Mouse (Mus musculus) heart, embryonic 16.5 days (tissue): ENCODE measurements around the gene Pim1. TPM values are rescaled to one million over a fixed set of nuclear protein-coding genes. Genes with fewer than 3 reads are reported as not detected.

Experiments used
- ATAC-seq: fragments of 200-750 bp; cut with Nextera tagmentation; replicated peaks from 2 replicates; pipeline ENCODE4 v1.8.0; 2017; ENCODE audit warnings: moderate number of reproducible peaks; ENCODE audit not compliant: insufficient read depth, low FRiP score; ENCODE audit errors: extremely low read depth
- H3K27ac ChIP-seq: fragments of 300-500 bp; sonication (generic); 2 replicates; pipeline ENCODE4 v1.5.1; 2014; ENCODE audit warnings: mild to moderate bottlenecking, low read length, control low read depth, moderate library complexity
- H3K27me3 ChIP-seq: fragments of 300-500 bp; sonication (generic); 2 replicates; pipeline ENCODE4 v1.6.1; 2014; ENCODE audit warnings: low read length, mixed read lengths; ENCODE audit not compliant: control insufficient read depth, insufficient read depth
- H3K36me3 ChIP-seq: fragments of 300-500 bp; sonication (generic); 2 replicates; pipeline ENCODE4 v1.6.1; 2014; ENCODE audit not compliant: control insufficient read depth, insufficient read depth
- H3K4me1 ChIP-seq: fragments of 300-500 bp; sonication (generic); 2 replicates; pipeline ENCODE4 v1.6.1; 2014; ENCODE audit warnings: low read length, mixed read lengths; ENCODE audit not compliant: control insufficient read depth, insufficient read depth
- H3K4me2 ChIP-seq: fragments of 300-500 bp; sonication (generic); 2 replicates; pipeline ENCODE4 v1.6.1; 2014; ENCODE audit warnings: low read depth, mild to moderate bottlenecking, control low read depth, low read length
- H3K4me3 ChIP-seq: fragments of 300-500 bp; sonication (generic); 2 replicates; pipeline ENCODE4 v1.5.1; 2014; ENCODE audit warnings: mild to moderate bottlenecking, control low read depth, low read length
- H3K9ac ChIP-seq: fragments of 300-500 bp; sonication (generic); 2 replicates; pipeline ENCODE4 v1.6.1; 2014; ENCODE audit warnings: low read length, control low read depth
- H3K9me3 ChIP-seq: fragments of 300-500 bp; sonication (generic); replicated peaks from 2 replicates; pipeline ENCODE4 v1.6.1; 2016; ENCODE audit warnings: low read length; ENCODE audit not compliant: control insufficient read depth
- WGBS: fragments of 180-500 bp; shearing (Covaris S2); extraction: QIAGEN DNeasy Blood & Tissue Kit; methylation state at CpG from one replicate; pipeline ENCODE4 v1.1.7; 2014; 5-methylcytosine and 5-hydroxymethylcytosine counted together
- polyA plus RNA-seq: library from polyadenylated mRNA; unstranded; fragments of >200 nt; fragmentation: Nextera tagmentation; extraction: Ambion mirVana; gene quantifications from 2 replicates; pipeline ENCODE4 v1.2.1, GENCODE M21; 2015

The Pim1 gene
- polyA plus RNA-seq, 1 experiment from 2014 or later = 15.7 TPM

- no peak overlapping the region for H3K4me3 ChIP-seq
- H3K4me1 ChIP-seq = no peaks in the 10 kb centered on the region
- WGBS = 82% methylated on average over 19 of the region's 19 CpGs
- no peak for ATAC-seq
- no peak overlapping the region for H3K27ac ChIP-seq
- H3K36me3 ChIP-seq = no peaks in the 10 kb centered on the region
- H3K9me3 ChIP-seq = no peaks in the 10 kb centered on the region
- H3K9ac ChIP-seq = no peak overlapping the region
- H3K4me2 ChIP-seq = no peak overlapping the region
- H3K27me3 ChIP-seq = no peaks in the 10 kb centered on the region
Observed at GRCm38 (mm10) chr17:29542831-29543690, 52.5 kb downstream of the Pim1 start.

GRCm38 (mm10) chr17:29544064-29544463 is 53.5 kb downstream of the Pim1 start:
- ATAC-seq = no peak
- H3K9ac ChIP-seq = no peak overlapping the region
- no peaks in the 10 kb centered on the region for H3K36me3 ChIP-seq
- no peaks in the 10 kb centered on the region for H3K27me3 ChIP-seq
- H3K4me1 ChIP-seq = peaks cover 1% of the 10 kb centered on the region; the same call in 1 of the 2 replicates
- H3K4me2 ChIP-seq = no peak overlapping the region
- H3K27ac ChIP-seq = no peak overlapping the region
- WGBS = 75% methylated on average over 2 of the region's 2 CpGs
- no peak overlapping the region for H3K4me3 ChIP-seq
- no peaks in the 10 kb centered on the region for H3K9me3 ChIP-seq

GRCm38 (mm10) chr17:29545241-29545640 is 54.7 kb downstream of the Pim1 start:
- no peak overlapping the region for H3K4me3 ChIP-seq
- H3K9me3 ChIP-seq = no peaks in the 10 kb centered on the region
- H3K4me2 ChIP-seq = no peak overlapping the region
- no peak overlapping the region for H3K9ac ChIP-seq
- no peak for ATAC-seq
- no peaks in the 10 kb centered on the region for H3K27me3 ChIP-seq
- H3K27ac ChIP-seq = no peak overlapping the region
- H3K4me1 ChIP-seq = peaks cover 5% of the 10 kb centered on the region
- 88% methylated on average over 5 of the region's 5 CpGs for WGBS
- no peaks in the 10 kb centered on the region for H3K36me3 ChIP-seq

Other genes with a start within 250 kb of the Pim1 start
- 101 and 104 TPM in 2 replicates for gene Ppil1, start 226.6 kb upstream of the Pim1 start, polyA plus RNA-seq
- gene BC004004, start 222.0 kb upstream of the Pim1 start, polyA plus RNA-seq = 95.4 and 96.8 TPM in 2 replicates
- gene Pi16, start 173.1 kb upstream of the Pim1 start, polyA plus RNA-seq = 3.5 and 4.0 TPM in 2 replicates
- 220 and 273 TPM in 2 replicates for gene Mtch1, start 142.8 kb upstream of the Pim1 start, polyA plus RNA-seq
- gene Fgd2, start 129.8 kb upstream of the Pim1 start, polyA plus RNA-seq = 4.8 and 4.9 TPM in 2 replicates
- not detected in 2 replicates for gene Gm17657, start 58.9 kb downstream of the Pim1 start, polyA plus RNA-seq
- gene Tbc1d22b, start 59.0 kb downstream of the Pim1 start, polyA plus RNA-seq = 9.1 and 9.9 TPM in 2 replicates
- gene Tmem217, start 61.6 kb downstream of the Pim1 start, polyA plus RNA-seq = 0.85 and 1.3 TPM in 2 replicates
- gene Rnf8, start 124.0 kb downstream of the Pim1 start, polyA plus RNA-seq = 55.4 and 60.0 TPM in 2 replicates
- 1.7 and 2.1 TPM in 2 replicates for gene Gm28043, start 124.1 kb downstream of the Pim1 start, polyA plus RNA-seq
- gene Cmtr1, start 169.8 kb downstream of the Pim1 start, polyA plus RNA-seq = 81.7 and 90.5 TPM in 2 replicates
- gene Ccdc167, start 226.3 kb downstream of the Pim1 start, polyA plus RNA-seq = 11.7 and 12.5 TPM in 2 replicates